Mouse (Mus musculus) erythroid progenitor cell, adult 5-6 weeks (primary cell): ENCODE results near the gene Auts2. TPM values are rescaled to one million over a fixed set of nuclear protein-coding genes. Genes with fewer than 3 reads are reported as not detected.

Experiments
- ATAC-seq: replicated peaks from 2 replicates; pipeline ENCODE4 v1.8.0; 2016; ENCODE audit warnings: moderate number of reproducible peaks, mild to moderate bottlenecking, moderate TSS enrichment, inconsistent platforms; ENCODE audit not compliant: poor library complexity, low FRiP score, severe bottlenecking
- total RNA-seq, 2 experiments: library from RNA; stranded (forward) in 1 of 2; stranded (reverse) in 1 of 2; fragments of 150-400 nt in 1 of 2; fragments of 186-747, 209-891 nt in 1 of 2; gene quantifications; 2 replicates each; pipeline versions ENCODE4 v1.2.3 to v1.2.4; 2015 to 2017; ENCODE audit warnings: low replicate concordance in 2 of 2

Auts2 gene
- total RNA-seq, 2 experiments from 2014 or later = not detected

DNA sequence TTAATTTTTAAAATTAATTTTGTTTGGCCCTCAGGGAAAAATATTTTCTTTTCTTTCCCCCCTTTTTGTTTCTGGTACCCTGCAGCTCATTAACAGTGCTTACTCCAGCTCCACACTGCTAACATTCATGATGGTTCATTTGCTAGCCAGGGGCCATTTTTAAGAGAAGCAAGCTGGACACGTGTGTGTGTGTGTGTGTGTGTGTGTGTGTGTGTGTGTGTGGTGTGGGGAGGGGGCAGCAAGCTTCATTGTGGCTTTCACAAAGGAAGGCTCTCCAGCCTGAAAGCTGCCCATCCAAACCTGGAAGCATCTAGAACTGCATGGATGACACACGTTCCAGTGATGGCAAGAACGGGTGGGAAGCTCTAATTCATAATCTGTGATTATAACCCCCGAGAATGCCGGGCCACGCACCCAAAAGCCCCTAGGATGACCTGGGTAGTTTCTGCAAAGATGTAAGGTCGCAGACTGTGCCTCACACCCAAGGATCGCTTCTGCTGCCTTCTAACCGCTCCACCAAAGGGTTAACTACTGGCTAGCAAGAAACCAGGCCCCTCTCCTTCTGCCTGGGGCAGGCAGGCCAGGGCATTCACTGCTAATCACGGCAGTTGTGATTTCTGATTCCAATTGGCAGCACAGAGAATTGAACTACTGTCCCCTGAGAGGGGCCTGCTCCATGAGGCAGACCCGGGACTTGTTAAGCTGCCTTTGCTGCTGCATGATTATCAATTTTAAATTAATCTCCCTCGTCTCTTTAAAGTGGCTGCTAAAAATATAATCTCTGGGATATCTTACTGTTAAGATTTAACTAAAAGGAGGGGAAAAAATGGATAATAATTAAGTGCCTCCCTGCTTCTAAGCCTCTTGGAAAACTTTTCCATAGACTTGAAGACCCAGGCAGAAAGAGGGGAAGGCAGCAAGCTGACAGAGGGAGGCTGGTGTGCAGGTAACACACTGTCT, 911.8 kb downstream of the Auts2 start:
- ATAC-seq = no peak

DNA sequence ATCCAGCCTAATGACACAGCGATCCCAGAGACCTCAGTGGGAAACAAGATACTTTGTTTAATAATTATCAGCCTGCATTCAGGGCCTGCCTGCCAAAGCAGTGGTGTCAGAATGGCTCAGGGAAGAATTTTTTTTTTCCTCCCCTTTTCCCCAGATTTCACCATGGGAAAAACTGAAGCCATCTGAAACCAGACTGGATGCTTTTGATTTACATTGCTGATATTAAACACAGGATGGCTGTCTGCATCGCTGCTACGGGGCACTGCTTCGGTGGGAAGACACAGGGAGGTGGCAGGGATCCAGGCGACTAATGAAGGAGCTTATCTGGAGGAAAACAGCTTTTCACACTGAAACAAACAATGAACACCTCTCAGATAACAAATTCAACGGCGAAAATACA, 912.6 kb downstream of the Auts2 start:
- no peak for ATAC-seq

- ATAC-seq = no peak
Measured at GRCm38 (mm10) chr5:131616113-131616876, 926.8 kb downstream of the Auts2 start.

DNA sequence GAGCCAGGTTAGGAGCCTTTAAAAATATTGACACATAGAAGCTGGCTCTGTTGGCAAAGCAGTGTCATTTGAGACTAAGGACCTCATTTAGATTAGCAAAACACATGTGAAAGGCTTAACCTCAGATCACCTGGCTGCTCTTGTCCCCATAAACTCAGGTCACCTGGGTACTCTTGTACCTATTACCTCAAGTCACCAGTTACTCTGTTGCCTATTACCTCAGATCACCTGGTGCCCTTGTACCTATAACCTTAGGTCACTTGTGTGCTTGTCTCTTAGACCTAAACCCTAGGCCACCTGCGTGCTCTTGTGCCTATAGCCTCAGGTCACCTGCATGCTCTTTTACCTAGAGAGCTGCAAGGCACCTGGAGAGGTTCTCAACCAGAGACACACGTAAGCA, 928.9 kb downstream of the Auts2 start:
- ATAC-seq = no peak

DNA sequence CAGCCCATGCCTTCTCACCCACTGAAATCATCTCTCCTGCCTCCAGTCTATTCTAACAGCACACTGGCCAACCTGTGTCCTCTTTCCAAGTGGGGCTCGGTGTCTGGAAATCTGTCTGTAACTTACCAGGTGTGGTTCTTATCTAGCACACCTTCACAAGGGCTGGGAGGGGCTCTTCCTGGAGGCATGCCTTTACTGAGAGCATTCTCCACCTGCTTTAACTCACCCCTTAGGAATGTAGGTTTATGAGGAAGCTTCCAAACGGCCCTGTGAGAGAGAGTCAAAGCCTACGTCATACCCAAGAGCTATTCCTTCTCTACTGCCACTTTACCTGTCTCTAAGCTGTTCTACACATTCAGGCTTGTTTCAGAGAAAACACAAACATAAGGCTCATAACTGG, 929.8 kb downstream of the Auts2 start:
- no peak for ATAC-seq

DNA sequence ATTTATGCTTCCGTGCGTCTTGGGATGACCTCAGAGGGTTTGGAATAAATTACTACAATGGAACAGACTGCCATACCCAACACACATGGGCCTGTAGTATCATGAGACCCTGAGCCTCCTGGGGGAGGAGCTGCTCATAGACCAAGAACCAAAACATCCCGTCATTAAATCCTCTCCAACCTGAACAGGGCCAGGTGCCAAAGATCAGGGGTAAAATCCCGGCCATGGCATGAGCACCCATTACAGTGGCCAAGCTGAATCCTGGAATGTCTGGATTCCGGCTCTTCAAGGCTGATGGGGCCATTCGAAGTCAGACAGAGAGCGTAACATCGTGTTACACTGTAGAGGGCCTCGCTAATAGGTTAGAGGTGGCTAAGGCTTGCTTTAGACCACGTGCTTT, 932.4 kb downstream of the Auts2 start:
- no peak for ATAC-seq

DNA sequence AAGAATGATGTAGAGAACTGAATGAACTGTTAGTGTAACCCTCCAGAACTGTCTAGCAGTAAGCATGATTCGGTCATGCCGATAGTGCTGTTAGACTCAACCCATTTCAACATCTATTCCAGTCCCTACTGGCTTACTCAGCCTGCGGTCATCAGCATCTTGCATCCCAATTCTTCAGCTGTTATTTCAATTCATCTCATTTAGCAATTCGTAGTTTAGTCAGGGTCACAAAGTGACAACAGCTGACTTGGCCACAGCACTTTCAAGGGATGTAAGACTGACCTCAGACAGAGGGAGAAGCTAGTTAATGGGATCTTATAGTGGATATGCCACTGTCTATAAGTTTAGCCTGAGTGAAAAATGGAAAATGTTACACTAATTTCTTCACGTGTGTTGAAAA, 936.4 kb downstream of the Auts2 start:
- ATAC-seq = no peak

DNA sequence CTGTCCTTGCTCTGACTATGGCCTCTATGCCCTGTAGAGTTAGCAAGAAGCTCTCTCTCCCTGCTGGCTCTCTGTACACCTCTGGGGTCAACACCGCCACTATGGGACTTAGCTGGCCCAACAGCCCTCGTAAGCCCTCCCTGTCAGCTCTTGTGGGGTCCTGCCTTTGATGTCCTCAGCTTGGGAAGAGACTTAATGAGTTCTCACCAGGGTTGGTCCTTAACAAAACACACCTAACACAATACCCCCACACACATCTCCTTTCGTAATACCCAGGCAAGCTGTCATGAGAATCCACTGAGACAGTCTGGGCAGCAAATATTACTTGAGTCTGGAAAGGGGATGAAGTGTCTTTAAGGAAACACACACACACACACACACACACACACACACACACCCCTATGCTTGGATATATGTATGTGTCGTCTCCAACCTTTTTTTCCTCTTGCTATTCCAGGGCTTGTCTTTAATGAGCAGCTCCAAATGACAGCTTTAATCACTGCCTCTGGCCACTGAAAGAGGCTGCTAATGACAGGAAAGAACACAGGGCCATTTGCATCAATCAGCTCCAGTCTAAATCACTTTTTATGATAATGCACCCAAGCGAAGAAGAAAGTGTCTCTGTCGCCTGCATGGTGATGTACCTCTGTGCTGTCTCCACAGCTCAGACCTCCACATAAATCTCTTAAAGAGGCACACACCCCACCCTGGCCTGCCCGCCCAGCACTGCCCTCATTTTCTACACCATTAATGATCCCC, 941.0 kb downstream of the Auts2 start:
- ATAC-seq = no peak

GRCm38 (mm10) chr5:131600325-131601125, 942.6 kb downstream of the Auts2 start:
- no peak for ATAC-seq

GRCm38 (mm10) chr5:131597503-131597902, 945.6 kb downstream of the Auts2 start:
- no peak for ATAC-seq

DNA sequence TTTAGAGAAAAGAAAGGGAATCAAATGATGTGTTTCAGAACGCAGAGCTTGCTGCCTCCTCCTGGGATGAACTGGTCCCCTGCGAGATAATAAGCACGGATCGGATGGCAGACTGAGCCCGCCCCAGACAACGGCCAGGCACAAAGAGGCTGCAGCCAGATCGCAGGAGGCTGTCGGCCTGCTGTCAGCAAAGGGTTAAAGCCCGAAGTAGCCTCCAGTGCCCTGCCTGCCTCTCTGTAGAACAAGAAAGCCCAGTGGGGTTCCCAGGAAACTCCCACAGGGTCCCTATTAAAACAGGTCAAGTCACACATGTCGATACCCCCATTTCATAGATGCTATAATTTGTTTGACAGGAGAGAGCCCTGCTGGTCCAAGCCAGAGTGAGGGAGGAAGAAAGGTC, 946.6 kb downstream of the Auts2 start:
- no peak for ATAC-seq

DNA sequence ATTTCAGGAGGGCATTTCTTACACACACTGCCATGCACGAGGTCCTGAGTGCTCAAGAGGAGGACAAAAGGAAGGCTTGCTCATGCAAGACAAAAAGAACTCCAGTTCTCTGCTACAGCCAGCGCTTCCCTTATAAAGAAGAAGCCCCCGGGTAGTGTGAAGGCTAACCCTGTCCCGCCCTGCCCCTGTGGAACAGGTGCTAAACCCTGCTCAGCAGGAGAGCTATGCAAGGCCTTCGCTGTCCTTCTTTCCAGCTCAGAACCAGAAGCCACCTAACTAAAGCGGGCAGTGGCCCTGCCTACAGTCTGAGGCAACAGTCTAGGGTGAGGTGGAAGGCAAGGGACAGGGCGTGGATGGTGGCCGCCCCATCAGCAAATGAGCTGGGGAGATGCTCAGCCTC, 947.4 kb downstream of the Auts2 start:
- no peak for ATAC-seq

- no peak for ATAC-seq
Measured at GRCm38 (mm10) chr5:131594597-131594996, 948.5 kb downstream of the Auts2 start.

DNA sequence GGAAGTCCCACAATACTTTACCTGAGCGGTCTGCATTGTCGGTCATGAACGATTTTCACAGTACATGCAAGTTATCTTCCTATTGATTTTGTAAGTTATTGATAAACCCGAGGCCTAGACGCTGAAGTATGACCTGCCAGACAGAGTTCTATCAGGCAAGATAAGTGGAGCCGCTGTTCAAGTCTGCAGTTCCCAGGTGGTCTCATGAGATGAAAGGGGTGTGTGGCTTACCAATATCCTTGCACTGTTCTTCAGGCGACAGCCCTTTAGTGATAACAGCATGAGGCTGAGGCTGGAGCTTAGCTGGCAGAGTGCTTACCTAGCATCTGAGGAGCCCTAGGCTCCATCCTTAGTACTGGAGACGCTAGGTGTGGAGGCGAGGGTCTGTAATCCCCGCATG, 949.9 kb downstream of the Auts2 start:
- ATAC-seq = no peak

GRCm38 (mm10) chr5:131589948-131590467, 953.1 kb downstream of the Auts2 start:
- ATAC-seq = no peak

DNA sequence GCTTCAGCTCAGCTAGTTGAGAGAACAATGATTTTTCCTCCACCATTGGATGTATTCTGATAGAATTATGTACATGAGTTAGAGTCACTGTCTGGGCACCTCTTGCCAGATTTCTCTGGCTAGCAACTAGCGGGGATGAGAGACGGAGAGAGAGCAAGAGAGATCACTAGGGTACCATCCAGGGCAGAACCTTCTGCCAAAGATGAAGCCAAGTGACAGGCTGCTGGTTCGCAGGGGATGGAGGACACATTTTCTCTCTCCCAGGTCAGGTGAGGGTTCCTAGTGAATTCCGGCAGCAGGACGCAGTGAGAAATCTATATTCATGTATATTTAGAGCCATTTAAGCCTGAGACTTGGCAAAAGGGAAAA, 956.8 kb downstream of the Auts2 start:
- ATAC-seq = no peak

GRCm38 (mm10) chr5:131585684-131586331, 957.3 kb downstream of the Auts2 start:
- no peak for ATAC-seq

DNA sequence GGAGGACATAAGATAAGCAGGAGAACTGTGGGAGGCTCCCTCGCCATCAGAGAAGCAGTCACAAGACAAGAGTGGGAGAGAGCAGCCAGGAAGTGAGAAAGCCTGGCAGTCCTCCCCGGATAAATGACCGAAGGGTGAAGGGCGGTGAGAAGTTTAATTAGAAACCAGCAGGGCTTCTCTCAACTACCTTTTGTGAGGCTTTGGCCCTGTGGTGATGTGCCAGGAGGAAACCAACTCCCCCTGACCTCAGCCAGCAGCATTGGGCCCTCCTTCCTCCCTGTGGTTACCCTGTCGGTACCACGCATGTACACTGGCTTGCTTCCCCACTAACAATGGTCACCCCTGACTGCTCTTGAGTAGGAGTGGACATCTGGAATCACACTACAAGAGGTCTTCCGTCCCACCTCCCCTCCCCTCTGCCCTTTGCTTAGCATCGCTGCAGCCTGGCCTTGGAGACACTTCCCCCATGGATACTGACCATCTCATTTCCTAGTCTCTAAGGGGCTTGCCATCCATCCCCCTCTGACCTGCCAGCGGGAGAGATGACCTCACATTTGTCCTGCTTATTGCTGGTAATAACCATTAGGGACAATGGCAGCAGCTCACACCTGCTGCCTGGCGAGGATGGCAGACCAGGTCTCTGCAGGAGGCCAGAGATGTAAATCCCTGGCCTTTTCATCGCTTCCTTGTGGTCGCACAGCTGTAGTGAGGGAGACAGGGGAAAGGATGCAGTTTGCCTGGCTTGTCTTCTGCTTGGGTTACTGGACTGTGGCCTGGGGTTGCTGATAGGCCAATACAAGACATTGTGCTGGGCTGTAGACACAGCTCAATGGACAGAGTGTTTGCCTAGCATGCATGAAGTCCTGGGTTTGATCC, 958.6 kb downstream of the Auts2 start:
- ATAC-seq = no peak
